Mouse (Mus musculus) embryonic facial prominence, embryonic 12.5 days (tissue): Measurements from ENCODE around the gene Slc24a2. TPM values are rescaled to one million over a fixed set of nuclear protein-coding genes. Genes with fewer than 3 reads are reported as not detected.

Experiments used
- ATAC-seq: fragments of 200-750 bp; cut with Nextera tagmentation; 2 replicates; pipeline ENCODE4 v1.8.0; 2017; ENCODE audit not compliant: insufficient number of reproducible peaks, insufficient read depth, low FRiP score, low TSS enrichment
- H3K27ac ChIP-seq: fragments of 300-500 bp; sonication (generic); 2 replicates; pipeline ENCODE4 v1.5.1; 2016; ENCODE audit warnings: mild to moderate bottlenecking
- H3K27me3 ChIP-seq: fragments of 300-500 bp; sonication (generic); 2 replicates; pipeline ENCODE4 v1.6.1; 2016; ENCODE audit warnings: mild to moderate bottlenecking, moderate library complexity
- H3K36me3 ChIP-seq: fragments of 300-500 bp; sonication (generic); 2 replicates; pipeline ENCODE4 v1.6.1; 2016; ENCODE audit warnings: mild to moderate bottlenecking
- H3K4me1 ChIP-seq: fragments of 300-500 bp; sonication (generic); 2 replicates; pipeline ENCODE4 v1.6.1; 2016
- H3K4me2 ChIP-seq: fragments of 300-500 bp; sonication (generic); replicated peaks from 2 replicates; pipeline ENCODE4 v1.6.1; 2016; ENCODE audit warnings: mild to moderate bottlenecking, moderate library complexity
- H3K4me3 ChIP-seq: fragments of 300-500 bp; sonication (generic); 2 replicates; pipeline ENCODE4 v1.5.1; 2016; ENCODE audit warnings: mild to moderate bottlenecking
- H3K9ac ChIP-seq: fragments of 300-500 bp; sonication (generic); 2 replicates; pipeline ENCODE4 v1.6.1; 2016; ENCODE audit warnings: mild to moderate bottlenecking, moderate library complexity
- H3K9me3 ChIP-seq: fragments of 300-500 bp; sonication (generic); 2 replicates; pipeline ENCODE4 v1.6.1; 2016; ENCODE audit warnings: mild to moderate bottlenecking, moderate library complexity
- WGBS: fragments of 180-500 bp; shearing (Covaris S2); methylation state at CpG from one replicate; pipeline ENCODE4 v1.1.7; 2016; 5-methylcytosine and 5-hydroxymethylcytosine counted together
- polyA plus RNA-seq: library from polyadenylated mRNA; unstranded; fragments of >200 nt; fragmentation: Nextera tagmentation; extraction: Ambion mirVana; gene quantifications from 2 replicates; pipeline ENCODE4 v1.2.1, GENCODE M21; 2016

The Slc24a2 gene
- polyA plus RNA-seq, 1 experiment from 2014 or later = 0.67 TPM

GRCm38 (mm10) chr4:87015746-87016145 lies 214.5 kb downstream of the Slc24a2 start:
- ATAC-seq = no peak
- H3K27ac ChIP-seq = no peak overlapping the region
- WGBS = 77% methylated on average over 4 of the region's 4 CpGs
- H3K9ac ChIP-seq = no peak overlapping the region
- no peaks in the 10 kb centered on the region for H3K27me3 ChIP-seq
- H3K9me3 ChIP-seq = no peaks in the 10 kb centered on the region
- H3K4me2 ChIP-seq = no peak overlapping the region
- no peak overlapping the region for H3K4me3 ChIP-seq
- no peaks in the 10 kb centered on the region for H3K36me3 ChIP-seq
- no peaks in the 10 kb centered on the region for H3K4me1 ChIP-seq

GRCm38 (mm10) chr4:87013721-87014620 lies 216.3 kb downstream of the Slc24a2 start:
- H3K27me3 ChIP-seq = no peaks in the 10 kb centered on the region
- no peak for ATAC-seq
- H3K9me3 ChIP-seq = no peaks in the 10 kb centered on the region
- H3K36me3 ChIP-seq = no peaks in the 10 kb centered on the region
- H3K27ac ChIP-seq = no peak overlapping the region
- H3K4me1 ChIP-seq = no peaks in the 10 kb centered on the region
- WGBS = 84% methylated on average over 7 of the region's 7 CpGs
- no peak overlapping the region for H3K4me2 ChIP-seq
- no peak overlapping the region for H3K9ac ChIP-seq
- H3K4me3 ChIP-seq = no peak overlapping the region

GRCm38 (mm10) chr4:86992470-86992869 lies 237.8 kb downstream of the Slc24a2 start:
- H3K4me1 ChIP-seq = peaks cover 11% of the 10 kb centered on the region
- no peak overlapping the region for H3K4me2 ChIP-seq
- H3K9ac ChIP-seq = no peak overlapping the region
- no peak overlapping the region for H3K27ac ChIP-seq
- H3K4me3 ChIP-seq = no peak overlapping the region
- no peaks in the 10 kb centered on the region for H3K27me3 ChIP-seq
- 51% methylated on average over 3 of the region's 3 CpGs for WGBS
- ATAC-seq = no peak
- no peaks in the 10 kb centered on the region for H3K9me3 ChIP-seq
- H3K36me3 ChIP-seq = no peaks in the 10 kb centered on the region

- Histone ChIP-seq H3K4me1 (peaks cover 11% of the 10 kb centered on the region), H3K4me2 (no peak overlapping the region), H3K27ac (no peak overlapping the region), H3K36me3 (no peaks in the 10 kb centered on the region), H3K27me3 (no peaks in the 10 kb centered on the region), H3K9me3 (no peaks in the 10 kb centered on the region), H3K4me3 (no peak overlapping the region), H3K9ac (no peak overlapping the region)
- WGBS = 51% methylated on average over 6 of the region's 6 CpGs
- ATAC-seq = no peak
Measured at GRCm38 (mm10) chr4:86989301-86989700, 241.0 kb downstream of the Slc24a2 start.

- 85% methylated on average over 4 of the region's 4 CpGs for WGBS
- ATAC-seq = no peak
- no peaks in the 10 kb centered on the region for H3K27me3 ChIP-seq
- no peaks in the 10 kb centered on the region for H3K36me3 ChIP-seq
- no peak overlapping the region for H3K4me3 ChIP-seq
- H3K9me3 ChIP-seq = no peaks in the 10 kb centered on the region
- H3K4me2 ChIP-seq = no peak overlapping the region
- no peak overlapping the region for H3K27ac ChIP-seq
- H3K4me1 ChIP-seq = peaks cover 11% of the 10 kb centered on the region
- no peak overlapping the region for H3K9ac ChIP-seq
Measured at GRCm38 (mm10) chr4:86987846-86988245, 242.4 kb downstream of the Slc24a2 start.

GRCm38 (mm10) chr4:86977272-86977671 lies 253.0 kb downstream of the Slc24a2 start:
- H3K27ac ChIP-seq = no peak overlapping the region
- no peak for ATAC-seq
- H3K9ac ChIP-seq = no peak overlapping the region
- H3K4me3 ChIP-seq = no peak overlapping the region
- no peak overlapping the region for H3K4me2 ChIP-seq
- no peaks in the 10 kb centered on the region for H3K27me3 ChIP-seq
- no peaks in the 10 kb centered on the region for H3K9me3 ChIP-seq
- WGBS = 81% methylated on average over 5 of the region's 5 CpGs
- H3K36me3 ChIP-seq = no peaks in the 10 kb centered on the region
- H3K4me1 ChIP-seq = no peaks in the 10 kb centered on the region

- Histone ChIP-seq H3K4me3 (no peak overlapping the region), H3K36me3 (no peaks in the 10 kb centered on the region), H3K27me3 (no peaks in the 10 kb centered on the region), H3K9ac (no peak overlapping the region), H3K4me2 (0 out of 2 replicates have a peak overlapping the region, but pooled peaks have one; percentile 13), H3K4me1 (no peaks in the 10 kb centered on the region), H3K9me3 (no peaks in the 10 kb centered on the region), H3K27ac (no peak overlapping the region)
- 41% methylated on average over 14 of the region's 14 CpGs for WGBS
- ATAC-seq = no peak
Measured at GRCm38 (mm10) chr4:86957576-86958411, 272.5 kb downstream of the Slc24a2 start.

- no peak for ATAC-seq
- Histone ChIP-seq H3K4me1 (no peaks in the 10 kb centered on the region), H3K4me3 (no peak overlapping the region), H3K36me3 (no peaks in the 10 kb centered on the region), H3K27me3 (no peaks in the 10 kb centered on the region), H3K9ac (no peak overlapping the region), H3K27ac (no peak overlapping the region), H3K4me2 (no peak overlapping the region), H3K9me3 (no peaks in the 10 kb centered on the region)
- 77% methylated on average over 4 of the region's 4 CpGs for WGBS
Measured at GRCm38 (mm10) chr4:86955448-86955847, 274.8 kb downstream of the Slc24a2 start.

GRCm38 (mm10) chr4:86953519-86953918 lies 276.8 kb downstream of the Slc24a2 start:
- ATAC-seq = no peak
- no peaks in the 10 kb centered on the region for H3K9me3 ChIP-seq
- H3K36me3 ChIP-seq = no peaks in the 10 kb centered on the region
- no peak overlapping the region for H3K4me2 ChIP-seq
- no peak overlapping the region for H3K27ac ChIP-seq
- H3K27me3 ChIP-seq = no peaks in the 10 kb centered on the region
- no peak overlapping the region for H3K9ac ChIP-seq
- no peaks in the 10 kb centered on the region for H3K4me1 ChIP-seq
- H3K4me3 ChIP-seq = no peak overlapping the region
- 61% methylated on average over 5 of the region's 5 CpGs for WGBS

GRCm38 (mm10) chr4:86948794-86949193 lies 281.5 kb downstream of the Slc24a2 start:
- Histone ChIP-seq H3K4me2 (no peak overlapping the region), H3K27me3 (no peaks in the 10 kb centered on the region), H3K4me1 (no peaks in the 10 kb centered on the region), H3K9me3 (no peaks in the 10 kb centered on the region), H3K36me3 (no peaks in the 10 kb centered on the region), H3K4me3 (no peak overlapping the region), H3K27ac (no peak overlapping the region), H3K9ac (no peak overlapping the region)
- ATAC-seq = no peak
- 86% methylated on average over 1 of the region's 1 CpGs for WGBS

- no peak overlapping the region for H3K27ac ChIP-seq
- 47% methylated on average over 6 of the region's 6 CpGs for WGBS
- H3K27me3 ChIP-seq = no peaks in the 10 kb centered on the region
- H3K9me3 ChIP-seq = no peaks in the 10 kb centered on the region
- no peak overlapping the region for H3K9ac ChIP-seq
- ATAC-seq = no peak
- H3K4me3 ChIP-seq = no peak overlapping the region
- H3K4me2 ChIP-seq = no peak overlapping the region
- H3K36me3 ChIP-seq = no peaks in the 10 kb centered on the region
- H3K4me1 ChIP-seq = no peaks in the 10 kb centered on the region
Measured at GRCm38 (mm10) chr4:86943296-86943695, 287.0 kb downstream of the Slc24a2 start.

GRCm38 (mm10) chr4:86942656-86943055 lies 287.6 kb downstream of the Slc24a2 start:
- ATAC-seq = no peak
- H3K9ac ChIP-seq = no peak overlapping the region
- H3K27me3 ChIP-seq = no peaks in the 10 kb centered on the region
- WGBS = 87% methylated on average over 6 of the region's 6 CpGs
- no peaks in the 10 kb centered on the region for H3K4me1 ChIP-seq
- H3K4me3 ChIP-seq = no peak overlapping the region
- H3K9me3 ChIP-seq = no peaks in the 10 kb centered on the region
- H3K36me3 ChIP-seq = no peaks in the 10 kb centered on the region
- H3K27ac ChIP-seq = no peak overlapping the region
- no peak overlapping the region for H3K4me2 ChIP-seq
